Mouse (Mus musculus) spleen, embryonic (tissue): ENCODE measurements around the gene Zfp747.

ENCODE experiments used
- CTCF ChIA-PET: fragments of 350-600 bp; sonication (Branson Sonifier 250); formaldehyde crosslinking; loops from one replicate; lab custom pipeline; 2022; lab: Charles Lee

The Zfp747 gene

DNA sequence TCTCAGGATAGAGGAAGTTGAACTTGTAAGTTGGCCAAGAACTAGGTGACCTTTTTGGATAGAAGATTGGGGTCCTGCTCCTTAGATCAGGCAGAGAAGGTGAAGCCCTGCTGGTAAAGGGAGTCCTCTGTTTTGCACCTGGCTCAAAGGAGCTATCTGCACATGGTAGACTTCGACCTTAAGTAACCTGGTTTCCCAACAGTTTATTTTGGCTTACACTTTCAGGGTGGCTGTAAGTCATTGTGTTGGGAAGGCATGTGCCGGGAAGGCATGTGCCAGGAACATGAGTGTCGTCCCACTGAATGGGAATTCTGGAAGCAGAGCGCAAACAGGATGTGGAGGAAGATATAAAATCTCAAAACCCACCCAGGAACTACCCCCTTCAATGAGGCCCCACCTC is 40.2 kb downstream of the Zfp747 start:
- CTCF ChIA-PET = no interaction called here

- CTCF ChIA-PET = interaction anchor here (0.6 kb wide), 1 partner anchor 26 kb away, joined by 7 read pairs; no protein-coding TSS in a partner anchor
Observed at GRCm38 (mm10) chr7:127333240-127333639, 42.6 kb downstream of the Zfp747 start.

- CTCF ChIA-PET = interaction anchor here (0.6 to 1.0 kb wide), 2 partner anchors 11 to 425 kb away, joined by 4 to 10 read pairs; no protein-coding TSS in a partner anchor
Observed at GRCm38 (mm10) chr7:127326685-127327084, 49.2 kb downstream of the Zfp747 start.

- CTCF ChIA-PET = interaction anchor here (0.6 kb wide), 1 partner anchor 214 kb away, joined by 4 read pairs; no protein-coding TSS in a partner anchor
Observed at GRCm38 (mm10) chr7:127325550-127325949, 50.3 kb downstream of the Zfp747 start.

- CTCF ChIA-PET = no interaction called here
Observed at GRCm38 (mm10) chr7:127324944-127325343, 50.9 kb downstream of the Zfp747 start.
